Mouse (Mus musculus) megakaryocyte, embryonic 14.5 days (primary cell): ENCODE measurements around the gene Podxl.

Experiments
- FLI1 ChIP-seq: IDR thresholded peaks from 2 replicates; pipeline ENCODE4 v1.6.1; 2012; ENCODE audit warnings: low read length, inconsistent platforms, mixed read lengths
- GATA1 ChIP-seq: IDR thresholded peaks from 3 replicates; pipeline ENCODE4 v1.6.1; 2012; ENCODE audit warnings: mixed read lengths, low read length, inconsistent platforms, borderline replicate concordance

DNA sequence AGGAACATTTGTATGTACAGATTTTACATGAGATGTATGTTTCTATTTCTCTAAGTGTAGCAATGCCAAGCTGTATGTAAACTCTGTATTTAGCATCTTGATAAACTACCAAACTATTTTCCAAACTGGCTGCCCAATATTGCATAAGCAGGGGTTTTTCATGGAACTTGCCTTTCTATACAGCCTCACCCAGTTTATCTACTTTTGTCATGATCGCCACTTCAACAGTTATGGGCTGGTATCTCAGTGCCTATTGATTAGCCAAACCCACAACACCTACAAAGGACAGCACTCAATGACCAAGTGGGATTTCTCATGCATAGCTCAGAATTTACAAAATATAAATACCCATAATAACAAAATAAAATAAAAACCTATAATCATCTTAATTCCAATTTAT lies 25.7 kb downstream of the Podxl start:
- no peak for TF ChIP-seq GATA1
- no peak for TF ChIP-seq FLI1
